Mouse (Mus musculus) thymus, adult 2 months (tissue): Measurements from ENCODE around the gene Erbb3.

Experiments used
- CTCF ChIP-seq: fragments of 200-500 bp; IDR thresholded peaks from 2 replicates; pipeline ENCODE4 v1.5.1; 2012; ENCODE audit warnings: mild to moderate bottlenecking, control low read depth, low read length, moderate library complexity, borderline replicate concordance; ENCODE audit not compliant: control insufficient read depth, poor library complexity, insufficient read depth; ENCODE audit errors: extremely low read depth
- POLR2A ChIP-seq: fragments of 200-500 bp; IDR thresholded peaks from 2 replicates; pipeline ENCODE4 v1.6.1; 2012; ENCODE audit warnings: mild to moderate bottlenecking, low read length, control low read depth, moderate library complexity; ENCODE audit not compliant: control insufficient read depth, poor library complexity, insufficient read depth; ENCODE audit errors: extremely low read depth

DNA sequence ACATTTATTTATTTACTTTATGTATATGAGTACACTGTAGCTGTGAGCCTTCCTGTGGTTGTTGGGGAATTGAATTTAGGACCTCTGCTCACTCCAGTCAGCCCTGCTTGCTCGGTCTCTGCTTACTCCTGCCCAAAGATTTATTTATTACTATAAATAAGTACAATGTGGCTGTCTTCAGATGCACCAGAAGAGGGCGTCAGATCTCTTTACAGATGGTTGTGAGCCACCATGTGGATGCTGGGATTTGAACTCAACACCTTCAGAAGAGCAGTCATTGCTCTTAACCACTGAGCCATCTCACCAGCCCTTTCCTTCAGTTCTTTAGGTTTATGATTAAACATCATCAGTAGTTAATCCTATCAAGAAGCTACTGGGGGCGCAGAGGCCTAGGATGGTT is 25.5 kb upstream of the Erbb3 start:
- TF ChIP-seq CTCF (no peak), POLR2A (no peak)
